Mouse (Mus musculus): ENCODE measurements at regions not wholly inside any gene's neighbourhood (a gene's known extent, or its start where the extent isn't known, plus 50 kb on each side); places are given as distances from the start of the nearest gene placed in this dataset.
A peak's percentile ranks its signal among the peaks of the same experiment; 100 is the strongest.

GRCm38 (mm10) chr3:120468887-120469286, 684.6 kb upstream of the Ptbp2 start:
- H3K9ac ChIP-seq (ENCODE audit: low read depth, low read length), result no peak overlapping the region
- ATAC-seq, result no peak
- 67% methylated on average over 2 of the region's 2 CpGs for WGBS
- no peak overlapping the region for H3K4me2 ChIP-seq (ENCODE audit: low read length)
- no peaks in the 10 kb centered on the region for H3K36me3 ChIP-seq (ENCODE audit: control insufficient read depth, insufficient read depth, low read length)
- H3K27ac ChIP-seq (ENCODE audit: low read depth, low read length), result no peak overlapping the region
- H3K27me3 ChIP-seq (replicated peaks; ENCODE audit: control insufficient read depth, insufficient read depth, low read length), result no peaks in the 10 kb centered on the region
- no peak overlapping the region for H3K4me3 ChIP-seq (ENCODE audit: low read length)
- H3K4me1 ChIP-seq (ENCODE audit: control insufficient read depth, insufficient read depth, low read depth, low read length), result peaks cover 12% of the 10 kb centered on the region
- no peaks in the 10 kb centered on the region for H3K9me3 ChIP-seq (ENCODE audit: control insufficient read depth, low read length)

GRCm38 (mm10) chr3:120460717-120461116, 676.5 kb upstream of the Ptbp2 start:
- Histone ChIP-seq H3K9me3 (ENCODE audit: control insufficient read depth, low read length) (no peaks in the 10 kb centered on the region), H3K4me1 (ENCODE audit: control insufficient read depth, insufficient read depth, low read depth, low read length) (no peaks in the 10 kb centered on the region), H3K4me2 (ENCODE audit: low read length) (no peak overlapping the region), H3K4me3 (ENCODE audit: low read length) (no peak overlapping the region), H3K27ac (ENCODE audit: low read depth, low read length) (no peak overlapping the region), H3K27me3 (replicated peaks; ENCODE audit: control insufficient read depth, insufficient read depth, low read length) (no peaks in the 10 kb centered on the region), H3K36me3 (ENCODE audit: control insufficient read depth, insufficient read depth, low read length) (no peaks in the 10 kb centered on the region), H3K9ac (ENCODE audit: low read depth, low read length) (no peak overlapping the region)
- ATAC-seq, result no peak

GRCm38 (mm10) chr3:120457912-120458311, 673.6 kb upstream of the Ptbp2 start:
- H3K4me3 ChIP-seq (ENCODE audit: low read length), result no peak overlapping the region
- H3K27ac ChIP-seq (ENCODE audit: low read depth, low read length), result no peak overlapping the region
- no peak overlapping the region for H3K9ac ChIP-seq (ENCODE audit: low read depth, low read length)
- H3K4me1 ChIP-seq (ENCODE audit: control insufficient read depth, insufficient read depth, low read depth, low read length), result no peaks in the 10 kb centered on the region
- H3K36me3 ChIP-seq (ENCODE audit: control insufficient read depth, insufficient read depth, low read length), result no peaks in the 10 kb centered on the region
- no peak for ATAC-seq
- H3K4me2 ChIP-seq (ENCODE audit: low read length), result no peak overlapping the region
- WGBS, result 92% methylated on average over 7 of the region's 7 CpGs
- H3K27me3 ChIP-seq (replicated peaks; ENCODE audit: control insufficient read depth, insufficient read depth, low read length), result no peaks in the 10 kb centered on the region
- no peaks in the 10 kb centered on the region for H3K9me3 ChIP-seq (ENCODE audit: control insufficient read depth, low read length)

- no peak overlapping the region for H3K9ac ChIP-seq (ENCODE audit: low read depth, low read length)
- no peak overlapping the region for H3K4me3 ChIP-seq (ENCODE audit: low read length)
- no peaks in the 10 kb centered on the region for H3K9me3 ChIP-seq (ENCODE audit: control insufficient read depth, low read length)
- no peaks in the 10 kb centered on the region for H3K36me3 ChIP-seq (ENCODE audit: control insufficient read depth, insufficient read depth, low read length)
- 89% methylated on average over 4 of the region's 4 CpGs for WGBS
- ATAC-seq, result no peak
- no peak overlapping the region for H3K4me2 ChIP-seq (ENCODE audit: low read length)
- H3K27ac ChIP-seq (ENCODE audit: low read depth, low read length), result no peak overlapping the region
- no peaks in the 10 kb centered on the region for H3K27me3 ChIP-seq (replicated peaks; ENCODE audit: control insufficient read depth, insufficient read depth, low read length)
- H3K4me1 ChIP-seq (ENCODE audit: control insufficient read depth, insufficient read depth, low read depth, low read length), result no peaks in the 10 kb centered on the region
Observed at GRCm38 (mm10) chr3:120441127-120441526, 656.9 kb upstream of the Ptbp2 start.

GRCm38 (mm10) chr3:120430285-120430684, 646.0 kb upstream of the Ptbp2 start:
- H3K36me3 ChIP-seq (ENCODE audit: control insufficient read depth, insufficient read depth, low read length), result no peaks in the 10 kb centered on the region
- no peak overlapping the region for H3K9ac ChIP-seq (ENCODE audit: low read depth, low read length)
- no peak overlapping the region for H3K4me3 ChIP-seq (ENCODE audit: low read length)
- no peak overlapping the region for H3K27ac ChIP-seq (ENCODE audit: low read depth, low read length)
- 89% methylated on average over 2 of the region's 2 CpGs for WGBS
- no peaks in the 10 kb centered on the region for H3K4me1 ChIP-seq (ENCODE audit: control insufficient read depth, insufficient read depth, low read depth, low read length)
- H3K9me3 ChIP-seq (ENCODE audit: control insufficient read depth, low read length), result no peaks in the 10 kb centered on the region
- H3K4me2 ChIP-seq (ENCODE audit: low read length), result no peak overlapping the region
- no peaks in the 10 kb centered on the region for H3K27me3 ChIP-seq (replicated peaks; ENCODE audit: control insufficient read depth, insufficient read depth, low read length)
- no peak for ATAC-seq

- ATAC-seq, result no peak
- WGBS, result 76% methylated on average over 3 of the region's 3 CpGs
- Histone ChIP-seq H3K4me3 (ENCODE audit: low read length) (no peak overlapping the region), H3K4me1 (ENCODE audit: control insufficient read depth, insufficient read depth, low read depth, low read length) (no peaks in the 10 kb centered on the region), H3K27me3 (replicated peaks; ENCODE audit: control insufficient read depth, insufficient read depth, low read length) (no peaks in the 10 kb centered on the region), H3K9ac (ENCODE audit: low read depth, low read length) (no peak overlapping the region), H3K36me3 (ENCODE audit: control insufficient read depth, insufficient read depth, low read length) (no peaks in the 10 kb centered on the region), H3K27ac (ENCODE audit: low read depth, low read length) (no peak overlapping the region), H3K4me2 (ENCODE audit: low read length) (no peak overlapping the region), H3K9me3 (ENCODE audit: control insufficient read depth, low read length) (no peaks in the 10 kb centered on the region)
Observed at GRCm38 (mm10) chr3:120416634-120417033, 632.4 kb upstream of the Ptbp2 start.

GRCm38 (mm10) chr3:120375688-120376289, 591.5 kb upstream of the Ptbp2 start:
- Histone ChIP-seq H3K4me3 (ENCODE audit: low read length) (no peak overlapping the region), H3K4me2 (ENCODE audit: low read length) (no peak overlapping the region), H3K36me3 (ENCODE audit: control insufficient read depth, insufficient read depth, low read length) (no peaks in the 10 kb centered on the region), H3K27ac (ENCODE audit: low read depth, low read length) (no peak overlapping the region), H3K9me3 (ENCODE audit: control insufficient read depth, low read length) (no peaks in the 10 kb centered on the region), H3K27me3 (replicated peaks; ENCODE audit: control insufficient read depth, insufficient read depth, low read length) (no peaks in the 10 kb centered on the region), H3K9ac (ENCODE audit: low read depth, low read length) (no peak overlapping the region), H3K4me1 (ENCODE audit: control insufficient read depth, insufficient read depth, low read depth, low read length) (no peaks in the 10 kb centered on the region)
- WGBS, result 37% methylated on average over 6 of the region's 6 CpGs
- ATAC-seq, result no peak

GRCm38 (mm10) chr3:120342747-120343377, 558.6 kb upstream of the Ptbp2 start:
- Histone ChIP-seq H3K27me3 (replicated peaks; ENCODE audit: control insufficient read depth, insufficient read depth, low read length) (no peaks in the 10 kb centered on the region), H3K27ac (ENCODE audit: low read depth, low read length) (no peak overlapping the region), H3K9me3 (ENCODE audit: control insufficient read depth, low read length) (no peaks in the 10 kb centered on the region), H3K36me3 (ENCODE audit: control insufficient read depth, insufficient read depth, low read length) (no peaks in the 10 kb centered on the region), H3K4me2 (ENCODE audit: low read length) (no peak overlapping the region), H3K4me1 (ENCODE audit: control insufficient read depth, insufficient read depth, low read depth, low read length) (no peaks in the 10 kb centered on the region), H3K4me3 (ENCODE audit: low read length) (no peak overlapping the region), H3K9ac (ENCODE audit: low read depth, low read length) (no peak overlapping the region)
- no peak for ATAC-seq
- WGBS, result 60% methylated on average over 4 of the region's 4 CpGs

GRCm38 (mm10) chr3:120341882-120342281, 557.6 kb upstream of the Ptbp2 start:
- 76% methylated on average over 2 of the region's 2 CpGs for WGBS
- no peak overlapping the region for H3K4me2 ChIP-seq (ENCODE audit: low read length)
- no peaks in the 10 kb centered on the region for H3K9me3 ChIP-seq (ENCODE audit: control insufficient read depth, low read length)
- no peak overlapping the region for H3K4me3 ChIP-seq (ENCODE audit: low read length)
- H3K36me3 ChIP-seq (ENCODE audit: control insufficient read depth, insufficient read depth, low read length), result no peaks in the 10 kb centered on the region
- H3K27me3 ChIP-seq (replicated peaks; ENCODE audit: control insufficient read depth, insufficient read depth, low read length), result no peaks in the 10 kb centered on the region
- H3K9ac ChIP-seq (ENCODE audit: low read depth, low read length), result no peak overlapping the region
- H3K27ac ChIP-seq (ENCODE audit: low read depth, low read length), result peak overlapping the region; percentile 12; the same call in 1 of the 2 replicates
- no peaks in the 10 kb centered on the region for H3K4me1 ChIP-seq (ENCODE audit: control insufficient read depth, insufficient read depth, low read depth, low read length)
- no peak for ATAC-seq
